Mouse (Mus musculus) heart, adult 8-10 months (tissue): Measurements from ENCODE around the gene Sec23b. TPM values are rescaled to one million over a fixed set of nuclear protein-coding genes. Genes with fewer than 3 reads are reported as not detected.
A peak's percentile ranks its signal among the peaks of the same experiment; 100 is the strongest.
"Not testable (repeated sequence)": the region's sequence is repeated elsewhere in the genome, so short reads cannot be mapped to it uniquely, and the experiment has no call there.

ENCODE experiments used
- DNase-seq: peaks from one replicate; pipeline ENCODE4 v3.0.0; 2022; ENCODE audit warnings: low spot score
- total RNA-seq, 4 experiments: library from RNA; stranded (reverse); gene quantifications; 2 replicates each; pipeline ENCODE4 v1.2.4; 2022

Sec23b gene
- 10 to 100 TPM; 16.8 to 22.9 (median 19.1) TPM for total RNA-seq

- DNase-seq, result peak; percentile 99
Measured at GRCm38 (mm10) chr2:144555820-144556552, at the start of gene Sec23b. Sec23b (plus strand) TSS chr2:144556229.

DNA sequence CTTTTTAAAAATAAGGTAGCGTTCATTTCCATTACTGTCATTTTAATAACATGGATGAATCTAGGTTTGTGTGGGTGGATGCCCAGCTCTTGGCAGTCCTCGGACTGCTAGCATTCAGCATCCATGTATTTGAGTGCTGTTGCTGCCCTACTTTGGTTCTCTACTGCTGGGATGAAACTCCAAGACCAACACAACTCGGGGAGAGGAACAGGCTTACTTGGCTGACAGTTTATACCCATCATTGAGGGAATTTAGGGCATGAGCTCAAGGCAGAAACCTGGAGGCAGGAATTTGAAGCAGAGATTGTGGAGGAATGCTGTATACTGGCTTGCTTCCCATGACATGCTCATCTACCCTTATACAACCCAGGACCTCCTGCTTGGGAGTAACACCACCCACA lies 41.4 kb upstream of the Sec23b start:
- no peak for DNase-seq

DNA sequence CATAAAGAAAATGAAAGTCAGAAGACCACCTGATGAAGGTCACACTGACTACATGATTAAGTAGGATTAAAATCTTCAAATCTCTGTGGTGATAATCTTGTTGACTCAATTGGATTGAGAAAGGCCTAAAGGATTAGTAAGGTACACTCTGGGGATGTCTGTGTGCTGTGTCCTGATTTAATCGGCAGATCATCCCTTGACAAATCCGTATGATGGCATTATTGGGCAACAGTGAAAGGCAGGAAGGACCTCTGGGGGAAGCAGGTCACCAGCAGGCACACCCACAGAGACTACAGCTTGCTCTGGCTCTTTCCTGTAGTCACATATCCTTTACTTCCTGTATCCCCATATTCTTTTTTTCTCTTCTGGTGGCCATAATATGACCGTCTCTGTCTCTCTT lies 36.3 kb upstream of the Sec23b start:
- no peak for DNase-seq

- no peak for DNase-seq
Measured at GRCm38 (mm10) chr2:144525856-144526255, 30.2 kb upstream of the Sec23b start.

- peak; percentile 97 for DNase-seq
Measured at GRCm38 (mm10) chr2:144526981-144527820, 28.8 kb upstream of the Sec23b start, which contains the start of the genes Dzank1 and Polr3f. Dzank1 (minus strand) TSS chr2:144527414. Polr3f (plus strand) TSS chr2:144527718.

DNA sequence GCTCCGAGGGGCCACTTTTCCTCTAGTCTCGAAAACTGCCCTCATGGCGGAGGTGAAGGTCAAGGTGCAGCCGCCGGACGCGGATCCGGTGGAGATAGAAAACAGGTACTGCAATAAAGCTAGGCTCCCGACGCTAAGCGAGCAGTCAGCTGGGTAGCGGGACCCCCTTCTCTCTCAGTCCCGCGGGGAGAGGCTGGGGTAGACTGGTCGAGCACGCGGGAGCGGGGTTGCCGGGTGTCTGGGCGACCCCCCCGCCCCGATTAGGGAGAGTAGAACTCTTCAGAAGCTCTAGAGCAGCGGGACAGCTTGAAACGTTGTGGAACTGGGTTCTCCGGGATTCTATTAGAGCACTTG lies 28.2 kb upstream of the Sec23b start:
- no peak for DNase-seq

- no peak for DNase-seq
Measured at GRCm38 (mm10) chr2:144537123-144537522, 18.9 kb upstream of the Sec23b start.

DNA sequence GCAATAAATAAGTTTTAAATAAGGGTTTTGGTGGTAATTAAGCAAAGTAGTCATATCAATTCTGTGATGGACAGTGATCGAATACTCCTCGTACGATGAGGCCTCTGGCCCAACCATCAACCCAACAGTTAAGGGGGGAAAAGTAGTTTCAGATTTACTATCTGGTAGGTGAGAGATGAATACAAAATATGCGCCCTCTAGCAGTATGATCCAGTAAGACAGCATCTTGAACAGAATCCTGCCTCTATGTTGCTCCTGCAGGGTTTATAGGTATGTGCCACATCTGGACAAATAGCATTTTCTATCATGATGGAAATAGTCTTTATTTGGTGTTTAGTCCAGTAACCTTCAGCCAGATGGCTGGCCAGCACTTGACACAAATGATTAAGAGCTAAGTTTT lies 14.8 kb upstream of the Sec23b start:
- no peak for DNase-seq

- no peak for DNase-seq
Measured at GRCm38 (mm10) chr2:144543670-144544069, 12.4 kb upstream of the Sec23b start.

DNA sequence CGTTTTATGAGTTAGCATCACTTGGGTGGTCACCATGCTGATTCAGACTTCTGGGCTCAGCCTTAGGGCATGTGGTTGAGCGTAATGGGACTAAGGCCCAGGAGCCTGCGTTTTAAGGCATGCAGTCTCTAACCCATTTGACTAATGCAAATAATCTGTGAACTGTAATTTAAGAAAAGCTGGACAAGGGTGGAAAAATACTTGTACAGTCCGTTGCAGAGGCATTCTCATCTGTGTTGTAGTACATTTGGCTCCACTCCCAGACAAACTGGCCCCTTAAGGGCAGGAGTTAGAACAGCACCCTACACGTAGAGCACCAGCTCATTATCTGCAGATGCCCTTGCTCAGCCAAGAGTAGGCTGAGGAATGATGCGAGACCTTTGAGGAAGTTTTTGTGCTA lies 11.4 kb upstream of the Sec23b start:
- DNase-seq, result no peak

DNA sequence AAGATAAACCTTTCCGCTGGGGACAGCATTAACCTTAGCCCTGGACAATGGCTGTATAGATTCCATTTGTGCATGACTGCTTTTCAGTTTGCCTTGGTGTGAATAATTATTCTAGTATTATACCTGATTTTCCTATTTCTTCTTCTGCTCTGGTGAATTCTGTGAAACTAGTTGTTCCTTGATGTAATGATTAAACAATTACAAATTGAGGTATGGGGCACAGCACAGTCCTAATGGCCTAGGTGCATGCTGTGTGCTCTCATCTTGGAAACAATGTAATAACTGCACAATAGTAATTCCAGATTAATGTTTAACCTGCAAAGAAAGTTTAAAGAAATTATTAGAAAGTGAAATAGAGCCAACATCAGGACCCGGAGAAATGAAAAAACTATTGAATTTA lies 11.0 kb upstream of the Sec23b start:
- DNase-seq, result no peak

DNA sequence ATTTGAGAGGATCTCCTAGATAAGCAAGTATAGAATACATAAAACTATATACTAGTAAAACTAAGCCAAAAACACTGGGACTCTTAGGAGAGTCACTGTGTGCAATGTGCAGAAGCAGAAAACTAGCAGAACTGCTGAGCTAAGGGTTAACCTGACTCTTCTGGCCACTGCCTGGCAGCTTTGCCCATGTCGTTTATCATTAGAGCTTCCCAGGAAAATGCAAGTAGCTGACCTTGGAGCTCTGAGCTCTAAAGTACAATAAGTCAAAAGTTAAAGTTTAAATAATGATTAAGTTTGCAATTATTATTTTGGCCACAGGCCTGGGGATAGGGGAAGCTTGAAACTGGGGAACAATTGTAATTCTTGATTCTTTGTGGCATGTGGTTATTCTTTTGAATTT lies 10.5 kb upstream of the Sec23b start:
- DNase-seq, result no peak

DNA sequence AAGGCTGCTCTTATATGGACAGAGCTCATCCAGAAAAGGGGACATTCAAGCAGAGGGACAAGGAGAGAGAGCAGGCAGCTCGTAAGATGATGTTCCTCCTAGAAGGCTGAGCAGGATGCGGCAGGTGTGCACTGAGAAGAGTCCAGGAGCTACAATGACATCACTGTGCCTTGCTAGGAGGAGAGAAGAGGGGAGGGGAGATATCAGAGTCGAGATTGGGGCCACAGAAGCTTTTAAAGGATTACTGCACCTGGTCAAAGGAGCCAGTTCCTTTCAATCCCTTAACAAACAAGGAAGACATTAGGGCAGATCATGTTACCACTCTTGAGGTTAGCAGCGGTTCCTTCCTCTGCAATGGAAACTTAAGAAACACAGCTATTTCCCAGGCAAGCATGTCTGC lies 8.5 kb upstream of the Sec23b start:
- no peak for DNase-seq

DNA sequence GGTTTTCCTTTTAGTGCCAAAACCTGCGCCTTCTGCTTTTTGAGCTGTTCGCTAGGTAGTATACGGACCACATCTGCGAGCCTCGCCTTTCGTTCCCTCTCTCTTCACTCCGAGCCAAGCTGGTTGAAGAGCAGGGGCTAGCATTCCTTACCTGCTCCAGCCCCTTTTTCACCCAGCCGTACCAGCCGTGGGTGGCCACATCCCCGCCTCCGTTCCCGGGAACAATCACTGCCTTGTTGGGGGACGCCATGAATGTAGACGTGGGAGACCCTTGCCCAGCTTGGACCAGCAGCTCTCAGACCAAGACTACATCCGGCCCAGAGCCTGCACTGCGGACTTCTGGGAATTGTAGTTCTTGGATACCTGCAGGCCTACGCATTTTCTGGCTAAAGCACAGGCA lies 5.5 kb upstream of the Sec23b start, which contains the start of gene Rbbp9:
Gene Rbbp9 (minus strand): TSS at position 341 of the 400 bp plus-strand sequence.
- peak; percentile 59 for DNase-seq

DNA sequence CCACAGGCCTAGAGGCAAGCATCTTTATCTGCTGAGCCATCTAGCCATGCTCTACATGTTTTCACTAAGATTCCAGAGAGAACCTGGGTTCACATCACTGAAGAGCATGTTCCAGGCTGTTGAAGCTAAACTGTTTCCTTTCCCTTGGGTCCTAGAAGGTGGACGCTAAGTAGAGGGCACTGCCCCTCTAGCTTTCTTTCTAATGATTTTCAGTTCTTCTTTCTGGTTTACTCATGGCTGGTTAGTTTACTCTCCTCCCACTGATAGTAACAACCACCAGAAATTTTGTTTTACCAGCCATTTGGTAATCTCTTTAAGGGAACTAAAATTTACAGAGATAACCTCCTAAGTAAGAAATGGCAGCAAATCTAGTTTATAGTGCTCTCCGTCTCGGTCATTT lies 2.1 kb upstream of the Sec23b start:
- no peak for DNase-seq

GRCm38 (mm10) chr2:144555286-144555819 lies 676 bp upstream of the Sec23b start:
- DNase-seq, result no peak

DNA sequence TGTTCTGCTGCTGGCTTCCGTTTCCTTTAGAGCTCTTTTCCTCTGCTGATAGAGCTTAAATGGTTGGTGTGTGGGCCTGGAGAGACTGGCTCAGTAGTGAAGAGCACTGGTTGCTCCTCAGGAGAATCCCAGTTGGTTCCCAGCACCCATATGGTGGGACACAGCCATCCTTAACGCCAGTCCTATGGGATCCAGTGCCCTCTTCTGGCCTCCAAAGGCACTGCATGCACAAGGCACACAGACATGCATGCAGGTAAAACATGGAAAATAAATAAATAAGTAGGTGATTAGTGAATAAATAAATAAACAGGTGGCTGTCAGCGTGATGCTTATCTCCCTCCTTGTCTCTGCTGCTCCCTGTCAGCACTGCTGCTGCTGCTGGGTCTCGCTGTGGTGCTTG lies 32.7 kb downstream of the Sec23b start:
- DNase-seq, result no peak

DNA sequence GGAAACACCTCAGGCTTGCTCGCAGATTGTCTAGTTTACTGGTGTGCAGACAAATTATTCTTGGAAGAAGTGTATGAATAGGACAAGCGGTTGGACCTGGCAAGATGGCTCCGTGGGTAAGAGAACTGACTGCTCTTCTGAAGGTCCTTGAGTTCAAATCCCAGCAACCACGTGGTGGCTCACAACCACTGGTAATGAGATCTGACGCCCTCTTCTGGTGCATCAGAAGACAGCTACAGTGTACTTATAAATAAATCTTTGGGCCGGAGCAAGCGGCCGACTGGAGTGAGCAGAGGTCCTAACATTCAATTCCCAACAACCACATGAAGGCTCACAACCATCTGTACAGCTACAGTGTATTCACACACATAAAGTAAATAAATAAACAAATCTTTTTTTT lies 37.0 kb downstream of the Sec23b start:
- not testable (repeated sequence) for DNase-seq

DNA sequence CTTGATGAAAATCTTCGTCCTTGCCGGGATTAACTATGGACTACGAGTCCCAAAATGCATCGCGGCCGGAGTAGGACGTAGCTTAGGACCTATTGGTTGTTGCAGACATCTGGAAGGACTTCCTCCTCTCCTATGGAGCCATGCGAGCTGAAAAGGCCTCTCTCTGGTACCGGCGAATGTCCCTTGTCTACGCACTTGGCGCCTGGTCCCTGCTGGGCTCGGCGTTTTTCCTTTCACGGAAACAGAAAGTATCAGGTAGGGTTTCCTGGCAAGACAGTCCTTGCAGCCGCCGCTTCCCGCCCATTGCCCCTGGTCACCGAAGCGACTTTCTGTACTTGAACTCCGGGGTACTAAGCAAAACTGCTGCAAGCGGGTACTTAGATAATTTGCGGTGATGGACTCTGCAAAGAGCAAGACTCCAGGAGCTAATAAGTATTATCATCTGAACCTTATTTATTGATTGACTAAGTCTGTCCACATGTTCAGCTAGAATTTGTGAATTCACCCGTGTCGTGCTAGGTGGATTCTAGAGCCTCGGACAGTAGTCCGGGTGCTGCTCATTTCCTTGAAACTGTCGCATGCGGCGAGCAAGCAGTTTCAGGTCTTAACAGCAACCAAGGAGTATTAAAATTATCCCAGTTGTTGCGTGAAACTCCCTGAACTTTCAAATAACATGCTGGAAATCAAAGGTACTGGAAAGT lies 38.1 kb downstream of the Sec23b start, which contains the start of gene Smim26:
Gene Smim26 (plus strand): TSS at position 104 of the 701 bp plus-strand sequence.
- DNase-seq, result peak; percentile 78

DNA sequence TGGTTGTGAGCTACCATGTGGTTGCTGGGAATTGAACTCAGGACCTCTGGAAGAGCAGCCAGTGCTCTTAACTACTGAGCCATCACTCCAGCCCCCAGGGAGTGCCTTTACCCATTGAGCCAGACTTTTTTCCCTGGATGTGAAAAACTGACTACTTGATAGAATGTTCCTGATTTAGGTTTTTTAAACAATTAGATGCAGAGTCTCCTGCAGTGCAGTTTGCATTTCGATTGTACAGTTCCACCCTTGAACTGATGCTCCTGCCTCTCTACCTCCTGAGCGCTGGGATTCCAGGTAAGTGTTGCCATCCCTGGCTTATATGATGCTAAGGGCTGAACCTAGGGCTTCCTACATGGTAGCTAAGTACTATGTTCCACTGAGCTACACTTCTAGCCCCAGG lies 42.0 kb downstream of the Sec23b start:
- DNase-seq, result no peak

- DNase-seq, result peak; percentile 81
Measured at GRCm38 (mm10) chr2:144599831-144600687, 44.0 kb downstream of the Sec23b start, which contains the start of gene Dtd1. Dtd1 (plus strand) TSS chr2:144599897.
